Mouse (Mus musculus): ENCODE measurements around the gene Nfib. TPM values are rescaled to one million over a fixed set of nuclear protein-coding genes. Genes with fewer than 3 reads are reported as not detected.

Nfib gene
- total RNA-seq, 4 experiments from 2014 or later: 69.0 to 96.9 (median 80.8) TPM

DNA sequence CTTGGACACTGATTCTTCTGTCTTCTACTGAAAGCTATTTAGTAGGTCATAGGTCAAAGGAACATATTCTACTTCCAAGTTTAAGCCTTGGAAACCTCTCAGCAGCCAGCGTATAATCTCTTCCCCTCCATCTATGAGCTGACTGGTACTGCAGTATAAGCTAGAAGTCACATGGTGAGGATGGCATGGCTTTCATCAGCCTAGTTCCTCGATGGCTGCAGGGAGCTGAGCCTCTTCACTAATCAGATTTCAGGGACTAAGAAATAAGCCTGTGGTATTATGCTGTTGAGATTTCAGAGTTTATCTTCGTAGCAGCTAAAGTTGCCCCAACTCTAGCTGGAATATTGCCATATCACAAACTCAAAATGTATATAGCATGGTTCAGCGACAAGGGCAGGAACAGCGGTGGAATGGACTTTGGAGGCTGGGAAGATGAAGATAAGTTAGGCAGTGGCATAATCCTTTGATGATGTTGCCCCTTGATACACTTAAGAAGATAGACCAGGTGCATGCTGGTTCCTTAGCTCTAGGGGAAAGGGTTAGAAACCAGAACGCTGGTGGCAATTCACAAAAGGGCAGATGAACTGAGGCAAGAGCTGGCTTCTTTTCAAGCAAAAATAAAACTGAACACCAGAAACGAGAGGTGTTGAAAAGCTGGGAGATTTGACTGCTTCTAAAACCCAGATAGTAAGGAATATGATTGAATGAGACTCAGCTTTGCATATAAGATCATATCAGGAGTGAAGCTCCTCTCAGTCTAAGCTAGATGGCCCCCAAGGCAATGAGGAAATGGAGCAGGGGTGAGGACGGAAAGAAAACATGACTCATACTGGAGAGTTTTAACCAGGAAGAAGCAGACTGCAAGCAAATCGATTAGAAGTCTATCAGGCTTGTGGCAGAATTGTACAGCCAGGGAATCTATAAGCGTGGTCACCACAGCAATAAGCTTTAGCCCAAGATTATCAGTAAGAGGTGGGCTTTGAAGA lies 111.6 kb downstream of the Nfib start:
- DNase-seq (ENCODE audit: low spot score in 2 of 2): no peak

DNA sequence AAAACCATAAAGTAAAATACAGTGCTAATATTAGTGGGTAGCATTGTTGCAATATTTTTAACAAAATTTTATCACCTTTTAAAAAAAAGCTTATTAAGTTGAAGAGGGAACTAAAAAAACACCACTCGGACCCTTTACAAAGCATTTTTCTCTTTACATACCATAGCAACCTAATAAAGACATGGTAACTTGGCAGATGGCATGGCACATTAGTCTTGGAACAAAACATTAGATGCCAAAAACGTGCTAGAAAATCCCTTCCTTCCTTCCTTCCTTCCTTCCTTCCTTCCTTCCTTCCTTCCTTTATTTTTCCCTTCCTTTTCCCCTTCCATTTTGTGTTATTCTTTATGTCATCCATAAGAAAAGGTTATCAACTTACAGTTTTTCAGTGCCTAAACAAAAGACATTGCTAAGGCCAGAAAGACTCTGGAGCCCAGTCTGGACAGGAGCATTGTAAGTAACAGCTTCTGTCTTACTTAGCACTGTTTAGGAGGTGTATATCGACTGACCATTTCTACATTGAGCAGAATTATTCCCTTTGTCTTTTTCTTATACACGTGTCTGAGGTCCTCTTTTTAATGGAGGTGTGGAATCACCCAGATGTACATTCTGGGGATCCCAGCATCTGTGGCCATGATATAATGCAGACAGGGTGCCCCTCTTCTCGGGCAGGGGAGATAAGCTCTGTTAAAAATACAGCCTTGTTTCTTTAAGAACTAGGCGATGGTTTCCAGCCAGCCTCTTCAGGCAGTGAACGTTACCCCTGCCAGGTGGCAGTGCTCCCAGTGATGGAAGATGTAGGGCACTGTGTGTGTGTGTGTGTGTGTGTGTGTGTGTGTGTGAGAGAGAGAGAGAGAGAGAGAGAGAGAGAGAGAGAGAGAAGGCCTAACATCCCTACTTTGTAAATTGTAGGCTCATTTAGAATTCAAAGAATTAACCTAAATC lies 113.2 kb downstream of the Nfib start:
- DNase-seq (ENCODE audit: low spot score in 2 of 2): peak; percentile 60 to 69

DNA sequence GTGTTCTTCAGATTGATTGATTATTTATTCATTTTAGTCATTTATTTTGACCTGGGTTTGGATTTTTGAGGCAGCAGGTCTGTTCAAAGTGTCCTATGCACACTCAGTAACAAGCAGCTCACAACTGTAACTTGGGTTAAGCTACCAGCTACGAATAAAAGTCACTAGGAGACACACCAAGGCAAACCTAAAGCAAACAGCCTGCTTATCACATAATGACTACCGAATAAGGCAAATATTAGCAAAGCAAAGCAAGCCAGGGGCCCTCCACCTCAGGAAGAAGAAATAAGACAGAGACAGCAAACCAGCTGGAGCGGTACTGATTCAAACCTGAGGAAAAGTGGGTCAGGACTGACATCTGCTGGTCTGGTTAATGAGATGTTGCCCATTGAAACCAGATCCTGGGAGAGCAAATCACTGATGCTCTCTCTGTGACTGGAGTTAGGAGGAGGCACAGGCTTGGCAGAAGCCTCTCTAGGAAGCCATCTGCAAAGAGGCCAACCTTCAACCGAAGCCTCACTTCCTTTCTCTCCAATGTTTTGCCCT lies 116.1 kb downstream of the Nfib start:
- peak in 1 of 2 experiments; percentile 43 for DNase-seq (ENCODE audit: low spot score in 2 of 2)

DNA sequence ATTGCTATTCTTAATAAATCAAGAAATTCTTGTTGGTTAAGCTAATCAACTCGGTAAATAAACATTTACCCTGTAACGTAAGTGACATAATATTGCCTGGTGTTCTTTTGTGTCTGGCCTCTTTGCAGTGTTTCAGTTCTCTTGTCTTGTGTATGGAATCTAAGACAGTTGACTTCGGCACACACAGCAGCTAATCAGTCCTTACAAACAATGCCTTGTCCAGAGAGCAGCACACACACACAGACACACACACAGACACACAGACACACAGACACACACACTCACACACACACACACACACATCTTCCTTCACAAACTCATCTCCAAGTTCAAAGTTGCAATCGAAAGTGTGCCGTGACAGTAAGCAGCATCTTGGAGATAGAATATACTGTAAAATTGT lies 116.8 kb downstream of the Nfib start:
- DNase-seq (ENCODE audit: low spot score in 2 of 2): no peak

- DNase-seq (ENCODE audit: low spot score in 2 of 2): no peak
Observed at GRCm38 (mm10) chr4:82587146-82587870, 118.2 kb downstream of the Nfib start.

GRCm38 (mm10) chr4:82586637-82587036 lies 118.9 kb downstream of the Nfib start:
- no peak for DNase-seq (ENCODE audit: low spot score in 2 of 2)

- no peak for DNase-seq (ENCODE audit: low spot score in 2 of 2)
Observed at GRCm38 (mm10) chr4:82585536-82585935, 120.0 kb downstream of the Nfib start.

DNA sequence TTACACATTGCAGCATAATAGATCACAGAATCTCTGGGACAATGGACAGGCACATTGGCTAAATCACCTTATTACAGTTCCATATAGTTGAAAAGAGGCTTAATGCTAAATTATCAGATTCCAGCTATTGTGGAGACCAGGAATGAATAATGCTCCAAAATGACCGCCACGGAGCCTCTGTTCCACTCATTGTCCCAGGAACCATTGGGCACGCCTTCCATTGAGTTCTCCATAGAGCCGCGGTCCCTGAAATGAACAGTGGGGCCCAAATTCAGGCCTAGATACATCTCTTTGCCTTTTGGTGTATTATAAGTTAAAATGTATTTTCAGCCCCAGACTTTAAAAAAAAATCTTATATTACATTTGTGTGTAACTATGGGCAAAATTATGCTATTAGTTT lies 120.5 kb downstream of the Nfib start:
- no peak for DNase-seq (ENCODE audit: low spot score in 2 of 2)

DNA sequence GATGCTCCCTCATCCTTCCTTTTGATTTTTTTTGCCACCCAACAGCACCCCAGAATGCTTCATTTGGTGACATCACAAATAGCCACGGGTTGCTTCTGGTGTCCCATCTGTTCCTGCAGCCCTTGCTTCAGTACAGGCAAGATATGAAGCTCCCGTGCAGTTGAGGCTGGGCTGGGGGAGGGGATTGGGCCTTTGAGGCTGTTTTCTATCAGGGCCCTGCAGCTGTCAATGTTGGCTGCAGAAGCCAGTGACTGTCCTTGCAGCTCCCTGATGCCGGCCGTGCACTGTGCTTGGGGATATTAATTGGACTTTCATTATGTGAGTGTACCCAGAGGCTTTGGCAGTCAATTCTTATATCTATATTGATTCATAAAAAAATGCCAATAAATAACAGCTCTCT lies 121.0 kb downstream of the Nfib start:
- DNase-seq (ENCODE audit: low spot score in 2 of 2): no peak

GRCm38 (mm10) chr4:82573291-82573605 lies 132.3 kb downstream of the Nfib start:
- peak in 1 of 2 experiments; percentile 37 for DNase-seq (ENCODE audit: low spot score in 2 of 2)

DNA sequence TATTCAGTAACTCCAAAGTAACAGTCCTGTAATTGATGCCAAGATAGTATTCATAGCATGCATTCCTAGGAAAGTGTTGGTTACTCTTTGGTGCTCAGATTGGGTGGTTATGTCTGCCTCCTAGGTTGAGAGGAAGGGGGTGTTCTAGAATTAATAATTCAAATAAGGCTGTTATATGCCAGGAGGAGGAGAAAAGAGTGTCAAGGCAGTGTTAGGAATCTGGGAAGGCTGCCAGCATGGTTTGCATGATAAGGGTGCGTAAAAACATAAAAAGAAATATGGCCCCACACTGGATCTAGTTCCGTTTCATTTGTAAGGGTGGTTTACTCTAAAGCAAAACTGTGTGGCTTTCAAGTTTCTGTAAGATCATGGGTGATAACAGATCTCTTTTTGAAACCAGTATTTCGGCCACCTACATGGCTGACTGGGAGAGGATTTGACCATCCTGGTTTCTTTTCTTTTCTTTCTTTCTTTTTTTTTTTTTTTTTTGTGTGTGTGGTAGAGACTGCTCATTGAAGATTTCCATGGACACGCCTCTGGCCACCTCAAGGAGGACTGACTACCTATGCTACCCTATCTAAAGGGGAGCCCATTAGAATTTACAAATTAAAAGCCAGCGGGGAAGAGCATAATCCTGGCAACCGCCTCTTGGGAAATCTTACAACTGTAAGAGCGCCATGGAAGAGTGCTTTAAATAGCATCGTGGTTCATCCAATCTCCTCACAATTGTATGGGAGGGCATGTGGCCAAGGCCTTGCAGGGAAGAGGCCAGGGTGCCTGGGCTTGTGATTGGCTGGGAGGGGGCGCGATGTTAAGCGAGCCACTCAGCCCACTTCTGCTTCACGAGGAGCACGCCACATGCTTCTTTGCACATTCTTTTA lies 132.9 kb downstream of the Nfib start:
- DNase-seq (ENCODE audit: low spot score in 2 of 2): peak; percentile 67 to 86

- no peak for DNase-seq (ENCODE audit: low spot score in 2 of 2)
Observed at GRCm38 (mm10) chr4:82558816-82559215, 146.7 kb downstream of the Nfib start.

DNA sequence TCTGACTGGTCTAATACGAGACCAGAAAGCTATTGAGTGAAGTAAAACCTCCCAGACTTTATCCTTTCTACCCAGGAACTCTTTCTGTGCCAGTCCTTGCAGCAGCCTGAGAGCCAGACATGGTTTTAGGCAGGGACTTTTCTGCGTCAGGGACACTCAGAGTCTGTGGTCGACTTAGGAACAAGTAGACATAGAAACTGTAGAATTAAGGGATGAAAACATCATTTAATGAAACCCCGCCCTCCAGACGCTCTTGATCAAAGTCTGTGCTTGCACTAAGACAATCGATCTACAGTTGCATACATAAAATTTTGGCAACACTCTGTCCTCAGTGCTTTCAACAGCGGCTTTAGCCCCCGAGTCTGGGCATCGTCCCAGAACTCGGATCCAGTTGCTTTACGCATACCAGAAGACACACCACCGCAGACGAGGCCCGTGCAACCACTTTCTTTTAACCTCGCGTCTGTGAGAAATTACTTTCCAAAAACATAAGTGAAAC lies 149.8 kb downstream of the Nfib start:
- no peak for DNase-seq (ENCODE audit: low spot score in 2 of 2)

DNA sequence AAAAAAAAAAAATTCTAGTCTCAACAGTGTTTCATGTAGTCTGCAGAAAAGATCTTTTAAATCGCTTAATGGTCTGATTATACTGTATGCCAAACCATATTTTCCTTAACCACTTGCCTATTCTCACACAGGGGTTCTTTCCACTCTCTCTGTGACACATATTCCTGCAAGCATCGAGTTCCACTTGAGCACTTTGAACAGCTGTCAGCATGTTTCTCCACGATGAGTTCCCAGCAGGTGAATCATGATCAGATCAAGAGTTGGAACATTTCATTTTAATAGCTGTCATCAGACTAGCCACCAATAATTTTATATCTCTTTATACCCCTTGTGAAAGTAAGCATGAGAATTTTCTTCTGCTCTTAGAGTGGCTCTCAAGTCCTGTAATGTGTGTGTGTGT lies 151.9 kb downstream of the Nfib start:
- no peak for DNase-seq (ENCODE audit: low spot score in 2 of 2)

GRCm38 (mm10) chr4:82552238-82552637 lies 153.3 kb downstream of the Nfib start:
- no peak for DNase-seq (ENCODE audit: low spot score in 2 of 2)

DNA sequence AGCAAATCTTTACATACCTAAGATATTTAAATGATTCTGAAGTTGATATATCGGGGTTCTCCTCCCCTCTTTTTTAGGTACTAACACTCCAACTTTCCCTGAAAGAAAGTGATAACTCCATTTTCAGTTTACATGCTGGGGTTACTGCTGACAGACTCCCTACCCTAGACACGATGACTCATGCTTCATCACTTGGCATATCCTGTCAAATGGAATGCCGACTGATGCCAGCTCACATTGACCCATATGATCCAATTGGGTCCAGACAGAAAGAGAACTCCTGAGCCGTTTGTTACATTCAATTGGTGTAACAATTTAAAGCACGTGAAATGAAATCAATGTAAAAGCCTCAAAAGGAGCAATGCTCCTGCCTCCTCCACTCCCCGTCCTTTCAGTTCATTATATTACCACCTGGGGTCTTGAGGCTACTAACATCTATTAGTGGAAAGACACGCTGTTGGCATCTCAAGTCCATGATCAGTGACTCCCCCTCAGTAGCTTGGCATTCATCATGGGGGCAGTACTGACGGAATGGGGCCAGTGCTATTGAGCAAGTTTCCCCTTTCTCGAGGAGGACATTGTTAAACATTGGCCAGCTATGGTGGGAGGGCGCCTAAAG lies 155.7 kb downstream of the Nfib start:
- no peak for DNase-seq (ENCODE audit: low spot score in 2 of 2)

DNA sequence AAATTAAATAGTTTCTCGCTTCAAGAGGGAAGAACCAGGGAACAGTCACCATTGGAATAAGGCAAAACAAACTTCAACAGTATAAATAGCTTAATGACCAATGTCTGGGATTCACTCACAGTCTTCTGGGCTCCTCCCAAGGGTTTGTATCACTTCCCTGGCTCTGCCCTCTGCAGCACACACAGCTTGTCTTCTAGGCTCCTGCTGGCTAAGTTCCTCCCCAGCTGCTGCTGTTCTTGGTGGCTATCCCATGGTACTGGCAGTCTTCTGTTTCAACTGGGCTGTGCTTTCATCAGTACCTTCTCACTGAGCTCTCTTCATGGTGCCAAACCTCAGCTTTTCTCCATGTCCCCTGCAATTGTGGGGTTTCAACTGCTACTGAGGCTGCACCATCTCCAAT lies 157.3 kb downstream of the Nfib start:
- peak; percentile 77 to 81 for DNase-seq (ENCODE audit: low spot score in 2 of 2)

GRCm38 (mm10) chr4:82543936-82544335 lies 161.6 kb downstream of the Nfib start:
- no peak for DNase-seq (ENCODE audit: low spot score in 2 of 2)

DNA sequence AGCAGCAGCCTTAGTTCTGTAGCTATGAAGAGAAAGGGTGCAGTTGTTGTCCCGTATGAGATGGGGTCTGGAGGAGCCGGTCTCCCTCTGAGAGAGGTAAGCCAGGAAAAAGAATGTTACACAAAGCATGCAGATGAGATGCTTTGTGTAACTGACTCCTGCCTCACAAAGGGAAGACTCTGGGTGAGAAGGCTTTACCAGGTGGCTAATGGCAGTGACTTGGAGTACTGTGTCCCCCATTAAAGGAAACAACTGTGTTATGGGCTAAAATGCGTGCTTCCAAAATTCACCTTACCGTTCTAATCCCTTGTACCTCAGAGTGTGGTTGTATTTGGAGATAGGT lies 162.2 kb downstream of the Nfib start:
- no peak for DNase-seq (ENCODE audit: low spot score in 2 of 2)

Measured in gastrocnemius, adult 8-10 months (tissue).